Mouse (Mus musculus) cortical plate, adult 2 months (tissue): ENCODE measurements around the gene Ptprg.

ENCODE experiments used
- CTCF ChIP-seq: fragments of 200-500 bp; IDR thresholded peaks from 2 replicates; pipeline ENCODE4 v1.5.1; 2011; ENCODE audit warnings: mild to moderate bottlenecking, control low read depth, low read length; ENCODE audit not compliant: insufficient read depth; ENCODE audit errors: extremely low read depth
- POLR2A ChIP-seq: fragments of 200-500 bp; IDR thresholded peaks from 2 replicates; pipeline ENCODE4 v1.6.1; 2011; ENCODE audit warnings: mild to moderate bottlenecking, low read length, control low read depth; ENCODE audit not compliant: insufficient read depth; ENCODE audit errors: extremely low read depth

- TF ChIP-seq POLR2A = no peak
- TF ChIP-seq CTCF = no peak
These were observed 114.4 kb downstream of the Ptprg start for GRCm38 (mm10) chr14:11667762-11668161.
